Mouse (Mus musculus): Measurements from ENCODE around the gene Ceacam16.

DNA sequence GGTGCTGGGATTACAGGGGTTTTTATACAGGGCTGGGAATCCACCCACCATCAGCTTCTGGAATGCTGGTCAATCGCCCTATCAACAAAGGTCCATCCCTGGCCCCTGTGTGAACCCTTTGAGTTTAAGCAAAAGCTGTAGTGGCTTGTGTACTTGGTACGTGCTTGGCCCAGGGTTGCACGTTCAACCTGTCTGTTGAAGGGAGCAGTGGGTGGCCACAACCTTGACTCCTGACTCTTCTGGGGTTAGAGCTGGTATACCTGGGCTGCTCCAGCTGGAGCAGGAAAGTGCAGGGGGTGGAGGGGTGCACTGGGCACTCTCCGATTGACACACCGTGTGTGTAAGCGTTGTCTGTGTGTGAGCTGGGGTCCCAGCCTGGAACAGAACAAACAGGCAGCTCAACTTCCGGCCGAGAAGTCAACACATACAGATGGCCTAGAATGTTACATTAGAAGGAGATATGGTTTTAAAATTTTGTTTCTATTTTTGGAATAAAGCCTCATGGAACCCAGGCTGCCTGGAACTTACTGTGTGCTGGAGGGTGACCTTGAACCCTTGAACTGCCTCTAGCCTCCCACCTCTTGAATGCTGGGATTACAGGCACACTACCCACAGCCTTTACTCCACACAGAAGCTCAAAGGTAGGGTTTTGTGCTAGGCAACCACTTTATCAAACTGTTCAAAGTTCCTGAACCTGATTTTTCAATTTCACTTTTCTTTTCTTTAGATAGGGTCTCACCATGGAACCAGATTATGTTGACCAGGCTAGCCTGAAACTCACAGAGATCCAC is 4.3 kb upstream of the Ceacam16 start:
- no peak for TF ChIP-seq CTCF (IDR thresholded peaks at IDR 0.05; ENCODE audit: control insufficient read depth, insufficient read depth, insufficient read length)
- no peak for TF ChIP-seq MYOG (IDR thresholded peaks at IDR 0.05; ENCODE audit: control insufficient read depth, extremely low read depth, insufficient read length)
- no peak for TF ChIP-seq MAX (IDR thresholded peaks at IDR 0.05)
- no peak for TF ChIP-seq MYOD1 (IDR thresholded peaks at IDR 0.05; ENCODE audit: control insufficient read depth, insufficient read length, low read depth)
- no peak for TF ChIP-seq USF1 (IDR thresholded peaks at IDR 0.05; ENCODE audit: low read depth)
- no peak for TF ChIP-seq CEBPB (IDR thresholded peaks at IDR 0.05; ENCODE audit: low read depth)
